Mouse (Mus musculus) E14TG2a.4 (cell line): ENCODE results near the gene Mrm1.

Experiments used
- CTCF ChIP-seq: conservative IDR thresholded peaks from 2 replicates; pipeline ENCODE4 v1.5.1; 2014; ENCODE audit warnings: low read length
- NANOG ChIP-seq: IDR thresholded peaks from 2 replicates; pipeline ENCODE4 v1.6.1; 2014; ENCODE audit warnings: borderline replicate concordance, low read length, mixed read lengths
- POU5F1 ChIP-seq: IDR thresholded peaks from 2 replicates; pipeline ENCODE4 v1.6.1; 2014; ENCODE audit warnings: low read length, borderline replicate concordance

GRCm38 (mm10) chr11:84827492-84827891, 8.2 kb upstream of the Mrm1 start:
- TF ChIP-seq CTCF (no peak), POU5F1 (no peak), NANOG (no peak)
